Mouse (Mus musculus): ENCODE measurements around the gene Abcc12. TPM values are rescaled to one million over a fixed set of nuclear protein-coding genes. Genes with fewer than 3 reads are reported as not detected.

The Abcc12 gene
- total RNA-seq, 1 experiment, result 0.36 TPM

DNA sequence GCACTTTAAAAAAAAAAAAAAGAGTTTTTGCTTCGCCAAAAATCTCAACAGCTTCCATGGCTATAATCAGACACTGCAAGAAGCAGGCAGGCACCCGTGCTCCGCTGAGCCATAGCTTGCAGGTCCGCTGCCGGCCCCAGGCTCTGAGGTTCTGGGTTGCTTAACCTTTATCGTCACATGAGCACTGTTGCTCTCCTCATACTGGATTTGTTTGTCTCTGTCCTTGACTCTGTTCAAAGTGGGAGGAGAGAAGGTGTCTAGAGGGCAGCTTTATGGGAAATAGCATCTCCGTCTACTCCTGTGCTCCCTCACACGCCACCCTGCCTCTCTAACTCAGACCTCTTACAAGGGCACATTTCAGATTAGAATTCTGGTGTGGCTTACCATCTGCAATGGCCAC, 1.8 kb downstream of the Abcc12 start:
- H3K9me3 ChIP-seq (ENCODE audit: control insufficient read depth, insufficient read depth, low read depth, low read length), result no peaks in the 10 kb centered on the region
- H3K4me3 ChIP-seq (ENCODE audit: insufficient read depth in 1 of 2, low read depth in 1 of 2, low read length in 2 of 2, poor library complexity in 1 of 2, severe bottlenecking in 1 of 2), result no peak overlapping the region
- no peak for DNase-seq (ENCODE audit: low read depth, low spot score)
- no peak overlapping the region for H3K27ac ChIP-seq (ENCODE audit: insufficient read depth, low read depth, low read length, poor library complexity, severe bottlenecking)
- in situ Hi-C loops (cut with MboI; ENCODE audit: low sequenced_read_pairs in 2 of 2, unreplicated experiment in 2 of 2), result no loop called here
- H3K9ac ChIP-seq (ENCODE audit: insufficient read depth, low read depth, low read length, poor library complexity, severe bottlenecking), result no peak overlapping the region
- TF ChIP-seq ZC3H11A (IDR thresholded peaks at IDR 0.05; ENCODE audit: borderline replicate concordance, low read depth, low read length) (no peak), ZNF384 (IDR thresholded peaks at IDR 0.05; ENCODE audit: low read depth, low read length) (no peak), CHD2 (IDR thresholded peaks at IDR 0.05; ENCODE audit: low read depth, low read length) (no peak), MAFK (IDR thresholded peaks at IDR 0.05; ENCODE audit: insufficient read depth, low read depth, low read length) (no peak), HCFC1 (IDR thresholded peaks at IDR 0.05; ENCODE audit: borderline replicate concordance, insufficient read depth, low read length) (no peak)
- no peaks in the 10 kb centered on the region for H3K4me1 ChIP-seq (ENCODE audit: control insufficient read depth in 2 of 2, insufficient read depth in 2 of 2, low read length in 2 of 2, poor library complexity in 1 of 2)
- no peaks in the 10 kb centered on the region for H3K36me3 ChIP-seq (ENCODE audit: control insufficient read depth, insufficient read depth, low read length, poor library complexity, severe bottlenecking)

- Histone ChIP-seq H3K9me3 (ENCODE audit: control insufficient read depth, insufficient read depth, low read depth, low read length) (no peaks in the 10 kb centered on the region), H3K9ac (ENCODE audit: insufficient read depth, low read depth, low read length, poor library complexity, severe bottlenecking) (no peak overlapping the region), H3K4me1 (ENCODE audit: control insufficient read depth in 2 of 2, insufficient read depth in 2 of 2, low read length in 2 of 2, poor library complexity in 1 of 2) (no peaks in the 10 kb centered on the region), H3K4me3 (ENCODE audit: insufficient read depth in 1 of 2, low read depth in 1 of 2, low read length in 2 of 2, poor library complexity in 1 of 2, severe bottlenecking in 1 of 2) (no peak overlapping the region), H3K36me3 (ENCODE audit: control insufficient read depth, insufficient read depth, low read length, poor library complexity, severe bottlenecking) (no peaks in the 10 kb centered on the region), H3K27ac (ENCODE audit: insufficient read depth, low read depth, low read length, poor library complexity, severe bottlenecking) (no peak overlapping the region)
- no peak for DNase-seq (ENCODE audit: low read depth, low spot score)
- TF ChIP-seq ZNF384 (IDR thresholded peaks at IDR 0.05; ENCODE audit: low read depth, low read length) (no peak), HCFC1 (IDR thresholded peaks at IDR 0.05; ENCODE audit: borderline replicate concordance, insufficient read depth, low read length) (no peak), ZC3H11A (IDR thresholded peaks at IDR 0.05; ENCODE audit: borderline replicate concordance, low read depth, low read length) (no peak), MAFK (IDR thresholded peaks at IDR 0.05; ENCODE audit: insufficient read depth, low read depth, low read length) (no peak), CHD2 (IDR thresholded peaks at IDR 0.05; ENCODE audit: low read depth, low read length) (no peak)
- in situ Hi-C loops (cut with MboI; ENCODE audit: low sequenced_read_pairs in 2 of 2, unreplicated experiment in 2 of 2), result no loop called here
Measured at GRCm38 (mm10) chr8:86578076-86578475, 2.4 kb downstream of the Abcc12 start.

GRCm38 (mm10) chr8:86577547-86577946, 2.9 kb downstream of the Abcc12 start:
- no peak for DNase-seq (ENCODE audit: low read depth, low spot score)
- H3K4me1 ChIP-seq (ENCODE audit: control insufficient read depth in 2 of 2, insufficient read depth in 2 of 2, low read length in 2 of 2, poor library complexity in 1 of 2), result no peaks in the 10 kb centered on the region
- no peak overlapping the region for H3K4me3 ChIP-seq (ENCODE audit: insufficient read depth in 1 of 2, low read depth in 1 of 2, low read length in 2 of 2, poor library complexity in 1 of 2, severe bottlenecking in 1 of 2)
- no peak for TF ChIP-seq MAFK (IDR thresholded peaks at IDR 0.05; ENCODE audit: insufficient read depth, low read depth, low read length)
- TF ChIP-seq ZC3H11A (IDR thresholded peaks at IDR 0.05; ENCODE audit: borderline replicate concordance, low read depth, low read length), result no peak
- TF ChIP-seq ZNF384 (IDR thresholded peaks at IDR 0.05; ENCODE audit: low read depth, low read length), result no peak
- TF ChIP-seq HCFC1 (IDR thresholded peaks at IDR 0.05; ENCODE audit: borderline replicate concordance, insufficient read depth, low read length), result no peak
- TF ChIP-seq CHD2 (IDR thresholded peaks at IDR 0.05; ENCODE audit: low read depth, low read length), result no peak
- H3K36me3 ChIP-seq (ENCODE audit: control insufficient read depth, insufficient read depth, low read length, poor library complexity, severe bottlenecking), result no peaks in the 10 kb centered on the region
- no peak overlapping the region for H3K27ac ChIP-seq (ENCODE audit: insufficient read depth, low read depth, low read length, poor library complexity, severe bottlenecking)
- no peaks in the 10 kb centered on the region for H3K9me3 ChIP-seq (ENCODE audit: control insufficient read depth, insufficient read depth, low read depth, low read length)
- H3K9ac ChIP-seq (ENCODE audit: insufficient read depth, low read depth, low read length, poor library complexity, severe bottlenecking), result no peak overlapping the region
- in situ Hi-C loops (cut with MboI; ENCODE audit: low sequenced_read_pairs in 2 of 2, unreplicated experiment in 2 of 2), result no loop called here

- Histone ChIP-seq H3K36me3 (ENCODE audit: control insufficient read depth, insufficient read depth, low read length, poor library complexity, severe bottlenecking) (no peaks in the 10 kb centered on the region), H3K9ac (ENCODE audit: insufficient read depth, low read depth, low read length, poor library complexity, severe bottlenecking) (no peak overlapping the region), H3K4me1 (ENCODE audit: control insufficient read depth in 2 of 2, insufficient read depth in 2 of 2, low read length in 2 of 2, poor library complexity in 1 of 2) (peaks cover 2 to 11% of the 10 kb centered on the region in 2 experiments; a peak in 3 of 4 replicates), H3K4me3 (ENCODE audit: insufficient read depth in 1 of 2, low read depth in 1 of 2, low read length in 2 of 2, poor library complexity in 1 of 2, severe bottlenecking in 1 of 2) (no peak overlapping the region), H3K9me3 (ENCODE audit: control insufficient read depth, insufficient read depth, low read depth, low read length) (no peaks in the 10 kb centered on the region; the same call in 1 of the 2 replicates), H3K27ac (ENCODE audit: insufficient read depth, low read depth, low read length, poor library complexity, severe bottlenecking) (no peak overlapping the region)
- TF ChIP-seq HCFC1 (IDR thresholded peaks at IDR 0.05; ENCODE audit: borderline replicate concordance, insufficient read depth, low read length) (no peak), CHD2 (IDR thresholded peaks at IDR 0.05; ENCODE audit: low read depth, low read length) (no peak), ZNF384 (IDR thresholded peaks at IDR 0.05; ENCODE audit: low read depth, low read length) (no peak), MAFK (IDR thresholded peaks at IDR 0.05; ENCODE audit: insufficient read depth, low read depth, low read length) (no peak), ZC3H11A (IDR thresholded peaks at IDR 0.05; ENCODE audit: borderline replicate concordance, low read depth, low read length) (no peak)
- in situ Hi-C loops (cut with MboI; ENCODE audit: low sequenced_read_pairs in 2 of 2, unreplicated experiment in 2 of 2), result no loop called here
- DNase-seq (ENCODE audit: low read depth, low spot score), result no peak
Measured at GRCm38 (mm10) chr8:86563674-86564073, 16.8 kb downstream of the Abcc12 start.

DNA sequence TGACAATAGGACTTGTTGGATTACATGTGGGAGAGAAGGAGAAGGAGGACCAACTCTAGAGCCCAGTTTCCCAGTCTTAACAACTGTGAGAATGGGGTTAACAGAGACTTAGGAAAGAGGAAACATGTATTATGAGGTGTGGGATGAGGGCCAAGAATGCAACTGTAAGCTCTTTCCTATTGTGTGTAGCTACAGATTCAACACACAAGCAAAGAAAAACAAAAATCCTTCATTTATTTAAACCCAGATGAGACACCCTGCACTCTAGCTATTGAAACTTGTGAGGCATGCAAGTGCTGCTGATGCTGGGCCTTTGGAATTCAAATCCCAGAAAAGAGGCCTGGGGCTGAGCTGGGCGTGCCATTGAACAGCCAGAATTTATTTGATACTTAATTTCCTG, 18.7 kb downstream of the Abcc12 start:
- Histone ChIP-seq H3K9me3 (ENCODE audit: control insufficient read depth, insufficient read depth, low read depth, low read length) (no peaks in the 10 kb centered on the region), H3K9ac (ENCODE audit: insufficient read depth, low read depth, low read length, poor library complexity, severe bottlenecking) (no peak overlapping the region), H3K36me3 (ENCODE audit: control insufficient read depth, insufficient read depth, low read length, poor library complexity, severe bottlenecking) (no peaks in the 10 kb centered on the region), H3K27ac (ENCODE audit: insufficient read depth, low read depth, low read length, poor library complexity, severe bottlenecking) (no peak overlapping the region), H3K4me3 (ENCODE audit: insufficient read depth in 1 of 2, low read depth in 1 of 2, low read length in 2 of 2, poor library complexity in 1 of 2, severe bottlenecking in 1 of 2) (no peak overlapping the region), H3K4me1 (ENCODE audit: control insufficient read depth in 2 of 2, insufficient read depth in 2 of 2, low read length in 2 of 2, poor library complexity in 1 of 2) (peaks cover 2 to 11% of the 10 kb centered on the region in 2 experiments; a peak in 3 of 4 replicates)
- in situ Hi-C loops (cut with MboI; ENCODE audit: low sequenced_read_pairs in 2 of 2, unreplicated experiment in 2 of 2), result no loop called here
- DNase-seq (ENCODE audit: low read depth, low spot score), result no peak
- TF ChIP-seq ZNF384 (IDR thresholded peaks at IDR 0.05; ENCODE audit: low read depth, low read length) (no peak), CHD2 (IDR thresholded peaks at IDR 0.05; ENCODE audit: low read depth, low read length) (no peak), HCFC1 (IDR thresholded peaks at IDR 0.05; ENCODE audit: borderline replicate concordance, insufficient read depth, low read length) (no peak), ZC3H11A (IDR thresholded peaks at IDR 0.05; ENCODE audit: borderline replicate concordance, low read depth, low read length) (no peak), MAFK (IDR thresholded peaks at IDR 0.05; ENCODE audit: insufficient read depth, low read depth, low read length) (no peak)

Measured in ES-E14 (cell line).